Mouse (Mus musculus) midbrain, embryonic 15.5 days (tissue): Measurements from ENCODE around the gene Syt5. TPM values are rescaled to one million over a fixed set of nuclear protein-coding genes. Genes with fewer than 3 reads are reported as not detected.
"Not testable (repeated sequence)": the region's sequence is repeated elsewhere in the genome, so short reads cannot be mapped to it uniquely, and the experiment has no call there.

ENCODE experiments used
- ATAC-seq: fragments of 200-750 bp; cut with Nextera tagmentation; replicated peaks from 2 replicates; pipeline ENCODE4 v1.8.0; 2017; ENCODE audit warnings: moderate TSS enrichment
- H3K27ac ChIP-seq: fragments of 300-500 bp; sonication (generic); 2 replicates; pipeline ENCODE4 v1.5.1; 2015; ENCODE audit warnings: mild to moderate bottlenecking, inconsistent platforms
- H3K27me3 ChIP-seq: fragments of 300-500 bp; sonication (generic); replicated peaks from 2 replicates; pipeline ENCODE4 v1.6.1; 2015; ENCODE audit warnings: inconsistent platforms
- H3K36me3 ChIP-seq: fragments of 300-500 bp; sonication (generic); replicated peaks from 2 replicates; pipeline ENCODE4 v1.6.1; 2015; ENCODE audit warnings: inconsistent platforms
- H3K4me1 ChIP-seq: fragments of 300-500 bp; sonication (generic); 2 replicates; pipeline ENCODE4 v1.6.1; 2015; ENCODE audit warnings: inconsistent platforms
- H3K4me2 ChIP-seq: fragments of 300-500 bp; sonication (generic); 2 replicates; pipeline ENCODE4 v1.6.1; 2015; ENCODE audit warnings: inconsistent platforms, mild to moderate bottlenecking, moderate library complexity
- H3K4me3 ChIP-seq: fragments of 300-500 bp; sonication (generic); 2 replicates; pipeline ENCODE4 v1.5.1; 2015; ENCODE audit warnings: mild to moderate bottlenecking, inconsistent platforms
- H3K9ac ChIP-seq: fragments of 300-500 bp; sonication (generic); 2 replicates; pipeline ENCODE4 v1.6.1; 2015; ENCODE audit warnings: mild to moderate bottlenecking, inconsistent platforms
- H3K9me3 ChIP-seq: fragments of 300-500 bp; sonication (generic); 2 replicates; pipeline ENCODE4 v1.6.1; 2016; ENCODE audit warnings: inconsistent platforms
- WGBS: fragments of 180-500 bp; shearing (Covaris S2); methylation state at CpG from one replicate; pipeline ENCODE4 v1.1.7; 2015; ENCODE audit warnings: mixed read lengths; 5-methylcytosine and 5-hydroxymethylcytosine counted together
- polyA plus RNA-seq: library from polyadenylated mRNA; unstranded; fragments of >200 nt; fragmentation: Nextera tagmentation; extraction: Ambion mirVana; gene quantifications from 2 replicates; pipeline ENCODE4 v1.2.1, GENCODE M21; 2015

Syt5 gene
- polyA plus RNA-seq, 1 experiment from 2014 or later, result 162 TPM

DNA sequence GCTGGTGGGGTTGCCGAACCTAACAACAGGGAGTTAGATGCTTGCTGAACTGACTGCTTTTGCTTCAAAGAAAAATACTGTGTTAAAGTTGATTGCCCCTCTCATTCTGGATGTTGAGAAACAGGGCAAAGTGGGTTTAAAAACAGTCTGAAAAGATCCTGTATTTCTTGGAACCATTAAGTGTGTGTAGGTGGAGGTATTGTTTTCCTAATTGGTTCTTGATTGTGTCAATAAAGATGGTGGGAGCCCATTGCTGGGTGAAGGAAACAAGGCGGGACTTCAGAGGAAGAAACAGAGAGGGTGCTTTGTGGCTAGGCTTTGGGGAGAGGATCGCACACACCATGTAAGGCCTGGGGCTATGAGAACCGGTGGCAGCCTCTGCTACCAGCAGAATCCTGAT, 10.2 kb downstream of the Syt5 start:
- Histone ChIP-seq H3K27ac (no peak overlapping the region), H3K4me2 (no peak overlapping the region), H3K9ac (no peak overlapping the region), H3K4me1 (peaks cover 3% of the 10 kb centered on the region; the same call in 1 of the 2 replicates), H3K9me3 (no peaks in the 10 kb centered on the region), H3K36me3 (peaks cover 27% of the 10 kb centered on the region), H3K4me3 (no peak overlapping the region), H3K27me3 (no peaks in the 10 kb centered on the region)
- 56% methylated on average over 4 of the region's 4 CpGs for WGBS
- ATAC-seq, result no peak

DNA sequence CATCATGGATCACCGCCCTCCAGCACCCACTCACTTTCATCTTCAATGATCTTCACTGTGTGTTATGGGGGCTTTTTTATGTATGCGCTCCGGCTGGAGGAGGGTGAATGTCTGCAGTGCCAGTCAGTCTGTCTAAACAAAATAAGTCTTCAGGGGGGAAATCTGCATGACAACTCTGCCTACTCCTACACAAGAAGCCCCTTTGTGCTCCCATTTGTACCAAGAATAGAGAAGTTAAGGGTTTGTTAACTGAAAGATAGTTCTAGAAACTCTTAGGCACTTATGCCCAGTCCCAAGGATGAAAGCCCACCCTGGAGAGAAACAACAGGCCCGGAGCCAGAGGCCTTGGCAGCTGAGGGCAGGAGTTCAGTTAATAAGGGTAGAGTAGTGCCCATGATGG, 11.0 kb downstream of the Syt5 start:
- Histone ChIP-seq H3K27me3 (0 out of 2 replicates have a peak, but pooled peaks cover 3% of the 10 kb centered on the region), H3K9ac (no peak overlapping the region), H3K27ac (no peak overlapping the region), H3K9me3 (no peaks in the 10 kb centered on the region), H3K36me3 (peaks cover 27% of the 10 kb centered on the region), H3K4me2 (no peak overlapping the region), H3K4me3 (no peak overlapping the region), H3K4me1 (peaks cover 8% of the 10 kb centered on the region; the same call in 1 of the 2 replicates)
- 84% methylated on average over 4 of the region's 4 CpGs for WGBS
- no peak for ATAC-seq

DNA sequence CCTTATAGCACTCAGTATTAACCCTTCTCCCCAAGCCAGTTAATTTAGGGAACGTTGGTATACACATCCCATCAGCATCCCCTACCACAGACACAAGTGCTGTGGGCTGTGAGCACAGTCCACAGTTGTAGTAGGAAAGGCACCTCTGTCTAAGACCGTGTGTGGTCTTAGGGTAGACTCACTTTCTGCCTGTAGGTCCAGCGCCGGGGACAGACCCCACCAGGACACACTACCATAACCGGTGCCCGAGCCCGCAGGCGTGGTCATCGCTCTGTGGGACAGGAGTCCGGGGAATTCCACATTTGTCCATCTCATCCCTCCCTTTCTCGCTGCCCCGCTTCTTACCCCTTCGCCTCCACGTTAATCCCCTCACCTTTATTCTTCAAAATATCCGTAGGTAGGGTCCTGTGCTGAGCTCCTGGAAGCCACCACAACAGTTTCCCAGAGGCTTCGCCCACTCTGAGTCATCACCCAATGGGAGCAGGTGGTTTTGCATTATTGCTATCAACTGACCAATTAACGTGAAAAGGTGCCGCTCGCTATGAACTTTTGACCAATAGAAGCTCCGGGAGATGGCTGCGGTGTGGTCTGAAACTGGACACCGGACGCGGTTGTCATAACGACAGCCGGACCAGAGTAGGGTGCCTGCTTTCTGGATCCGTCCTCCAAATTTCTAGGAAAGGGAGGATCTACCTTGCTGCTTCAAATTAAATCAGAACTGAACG, 15.2 kb downstream of the Syt5 start, which contains the start of gene Dnaaf3:
Gene Dnaaf3, minus strand, starts transcription at position 449 of the 725 bp plus-strand sequence.
- Histone ChIP-seq H3K4me2 (peak within 1 kb of the TSS; percentile 39), H3K4me3 (peak within 1 kb of the TSS; percentile 14), H3K36me3 (no peaks in the 10 kb centered on the region), H3K27ac (no peak within 1 kb of the TSS), H3K9ac (no peak within 1 kb of the TSS), H3K9me3 (no peaks in the 10 kb centered on the region), H3K4me1 (peaks cover 10% of the 10 kb centered on the region), H3K27me3 (peaks cover 6% of the 10 kb centered on the region; the same call in 1 of the 2 replicates)
- ATAC-seq, result peak; percentile 51; the same call in 1 of the 2 replicates
- WGBS, result 2% methylated on average over 28 of the region's 28 CpGs

DNA sequence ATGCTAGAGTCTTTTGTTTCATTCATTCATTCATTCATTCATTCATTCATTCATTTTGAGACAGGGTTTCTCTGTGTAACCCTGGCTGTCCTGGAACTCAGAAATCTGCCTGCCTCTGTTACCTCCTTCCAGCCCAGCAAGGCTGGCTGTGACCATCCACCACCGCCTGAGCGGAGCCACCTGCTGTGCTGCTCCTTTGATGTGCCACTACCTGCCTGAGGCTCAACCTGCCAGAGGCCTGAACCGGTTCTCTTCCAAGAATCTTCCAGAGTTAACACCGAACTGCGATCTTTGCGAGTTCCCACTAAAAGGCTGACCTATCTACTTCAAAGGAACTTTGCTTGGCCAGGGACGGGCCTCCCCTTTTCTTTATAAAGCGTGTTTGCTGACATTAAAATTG, 17.2 kb downstream of the Syt5 start:
- H3K27ac ChIP-seq, H3K9ac ChIP-seq, H3K27me3 ChIP-seq, H3K36me3 ChIP-seq, ATAC-seq, H3K4me2 ChIP-seq, H3K4me3 ChIP-seq, H3K9me3 ChIP-seq: not testable (repeated sequence)
- WGBS, result 58% methylated on average over 8 of the region's 8 CpGs
- H3K4me1 ChIP-seq, result peaks cover 23% of the 10 kb centered on the region

DNA sequence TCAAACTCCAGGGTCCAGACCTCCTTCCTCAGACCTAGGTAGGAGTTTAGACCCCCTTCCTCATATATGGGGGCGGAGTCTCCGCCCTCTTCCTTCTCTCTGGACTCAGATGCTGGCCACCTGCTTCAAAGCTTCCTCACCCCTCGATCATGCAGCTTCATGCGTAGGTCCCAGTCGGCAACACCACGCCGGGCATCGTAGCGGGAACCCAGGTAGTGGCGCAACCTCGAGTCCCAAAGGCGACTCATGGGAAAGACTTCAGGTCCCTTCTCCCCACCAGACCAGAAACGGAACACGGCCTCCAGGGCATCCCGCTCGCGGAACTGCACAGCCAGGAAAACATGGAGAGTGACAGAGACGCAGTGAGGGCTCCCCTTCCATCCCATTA, 20.0 kb downstream of the Syt5 start:
- WGBS, result 56% methylated on average over 18 of the region's 18 CpGs
- H3K4me2 ChIP-seq, result peak overlapping the region; percentile 60
- H3K36me3 ChIP-seq, result no peaks in the 10 kb centered on the region
- H3K27me3 ChIP-seq, result peaks cover 10% of the 10 kb centered on the region; the same call in 1 of the 2 replicates
- no peaks in the 10 kb centered on the region for H3K9me3 ChIP-seq
- no peak overlapping the region for H3K9ac ChIP-seq
- no peak overlapping the region for H3K27ac ChIP-seq
- H3K4me3 ChIP-seq, result no peak overlapping the region; the same call in 1 of the 2 replicates
- no peak; the same call in 1 of the 2 replicates for ATAC-seq
- peaks cover 21% of the 10 kb centered on the region for H3K4me1 ChIP-seq

DNA sequence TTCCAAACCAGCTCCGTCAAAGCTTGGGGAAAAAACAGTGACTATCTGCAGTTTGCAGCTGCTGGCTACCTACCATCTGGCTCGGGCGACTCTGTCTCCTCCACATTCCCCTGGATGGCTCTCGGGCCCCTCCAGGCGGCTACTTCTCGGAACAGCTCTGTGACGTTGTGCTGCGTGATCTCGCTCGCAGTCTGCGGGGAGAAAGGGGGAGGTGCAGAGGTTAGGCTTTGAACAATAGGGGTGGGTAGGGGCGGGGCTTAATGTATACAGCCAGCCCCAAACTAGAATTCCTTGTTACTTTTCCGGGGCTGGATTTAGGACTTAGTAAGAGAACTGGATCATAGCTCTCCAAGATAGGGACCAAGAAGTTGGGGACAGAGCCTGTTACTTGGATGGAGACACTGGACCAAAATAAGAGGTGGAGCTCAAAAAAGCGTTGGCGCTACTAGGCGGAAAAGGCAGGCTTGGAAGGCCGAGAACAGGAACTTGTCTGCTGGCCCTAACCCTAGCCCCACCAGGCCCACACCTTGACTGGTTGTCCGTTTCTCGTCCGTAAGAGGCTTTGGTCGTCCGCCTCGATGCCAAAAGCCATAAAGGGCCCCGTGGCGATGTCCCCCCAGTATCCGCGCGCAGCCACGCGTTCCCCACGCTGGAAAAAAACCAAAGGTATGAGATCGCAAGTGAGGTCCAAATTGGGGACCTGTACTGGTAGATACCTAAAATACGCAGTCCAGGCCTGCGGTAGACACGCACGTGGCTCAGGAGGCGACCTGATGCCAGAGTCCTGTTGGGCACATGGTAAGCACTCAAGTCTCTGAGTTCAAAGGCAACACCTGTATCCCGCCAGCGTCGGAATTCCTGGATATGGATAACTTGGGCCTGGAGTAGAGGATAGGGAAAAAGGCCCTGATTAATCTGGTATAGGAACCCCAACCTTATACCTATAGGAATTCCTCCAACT, 20.7 kb downstream of the Syt5 start:
- H3K4me1 ChIP-seq, result peaks cover 15% of the 10 kb centered on the region; the same call in 1 of the 2 replicates
- H3K36me3 ChIP-seq, result no peaks in the 10 kb centered on the region
- peaks cover 11% of the 10 kb centered on the region for H3K27me3 ChIP-seq
- ATAC-seq, result peak; percentile 94
- 22% methylated on average over 40 of the region's 40 CpGs for WGBS
- peak overlapping the region; percentile 59; the same call in 1 of the 2 replicates for H3K27ac ChIP-seq
- peak overlapping the region; percentile 60 for H3K4me2 ChIP-seq
- 0 out of 2 replicates have a peak overlapping the region, but pooled peaks have one; percentile 20 for H3K9ac ChIP-seq
- H3K9me3 ChIP-seq, result no peaks in the 10 kb centered on the region
- H3K4me3 ChIP-seq, result peak overlapping the region; percentile 34

DNA sequence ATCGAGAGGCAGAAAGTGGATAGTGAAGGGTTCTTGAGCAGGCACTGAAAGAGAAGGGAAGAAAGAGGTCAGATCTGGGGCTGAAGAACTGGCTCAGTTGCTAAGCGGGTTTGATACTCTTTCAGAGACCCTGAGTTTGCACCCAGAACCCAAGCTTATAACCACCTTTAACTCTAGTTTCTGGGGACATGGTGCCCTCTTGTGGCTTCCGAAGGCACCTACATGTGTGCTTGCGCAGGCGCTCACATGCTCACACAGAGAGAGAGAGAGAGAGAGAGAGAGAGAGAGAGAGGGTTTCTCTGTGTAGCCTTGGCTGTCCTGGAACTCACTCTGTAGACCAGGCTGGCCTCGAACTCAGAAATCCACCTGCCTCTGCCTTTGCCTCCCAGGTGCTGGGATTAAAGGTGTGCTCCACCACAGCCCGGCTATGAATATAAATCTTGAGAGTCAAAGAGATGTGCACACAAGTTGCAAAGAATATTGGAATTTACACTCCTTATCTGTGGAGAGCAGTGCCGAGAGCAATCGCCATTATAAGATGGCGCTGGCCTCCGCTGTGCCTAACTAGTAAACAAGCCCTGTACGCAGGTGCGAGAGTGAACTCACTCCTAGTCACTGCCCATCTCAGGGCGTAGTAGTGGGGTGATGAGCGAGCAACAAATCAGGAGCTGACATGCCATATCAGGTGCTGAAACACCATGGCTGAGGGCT, 23.0 kb downstream of the Syt5 start, which contains the start of gene Tnni3:
Gene Tnni3, minus strand, starts transcription at position 18 of the 711 bp plus-strand sequence.
- WGBS, result 69% methylated on average over 15 of the region's 15 CpGs
- H3K36me3 ChIP-seq, ATAC-seq, H3K4me2 ChIP-seq, H3K9me3 ChIP-seq, H3K4me3 ChIP-seq, H3K27ac ChIP-seq, H3K9ac ChIP-seq: not testable (repeated sequence)
- Histone ChIP-seq H3K4me1 (peaks cover 18% of the 10 kb centered on the region), H3K27me3 (peaks cover 17% of the 10 kb centered on the region)

DNA sequence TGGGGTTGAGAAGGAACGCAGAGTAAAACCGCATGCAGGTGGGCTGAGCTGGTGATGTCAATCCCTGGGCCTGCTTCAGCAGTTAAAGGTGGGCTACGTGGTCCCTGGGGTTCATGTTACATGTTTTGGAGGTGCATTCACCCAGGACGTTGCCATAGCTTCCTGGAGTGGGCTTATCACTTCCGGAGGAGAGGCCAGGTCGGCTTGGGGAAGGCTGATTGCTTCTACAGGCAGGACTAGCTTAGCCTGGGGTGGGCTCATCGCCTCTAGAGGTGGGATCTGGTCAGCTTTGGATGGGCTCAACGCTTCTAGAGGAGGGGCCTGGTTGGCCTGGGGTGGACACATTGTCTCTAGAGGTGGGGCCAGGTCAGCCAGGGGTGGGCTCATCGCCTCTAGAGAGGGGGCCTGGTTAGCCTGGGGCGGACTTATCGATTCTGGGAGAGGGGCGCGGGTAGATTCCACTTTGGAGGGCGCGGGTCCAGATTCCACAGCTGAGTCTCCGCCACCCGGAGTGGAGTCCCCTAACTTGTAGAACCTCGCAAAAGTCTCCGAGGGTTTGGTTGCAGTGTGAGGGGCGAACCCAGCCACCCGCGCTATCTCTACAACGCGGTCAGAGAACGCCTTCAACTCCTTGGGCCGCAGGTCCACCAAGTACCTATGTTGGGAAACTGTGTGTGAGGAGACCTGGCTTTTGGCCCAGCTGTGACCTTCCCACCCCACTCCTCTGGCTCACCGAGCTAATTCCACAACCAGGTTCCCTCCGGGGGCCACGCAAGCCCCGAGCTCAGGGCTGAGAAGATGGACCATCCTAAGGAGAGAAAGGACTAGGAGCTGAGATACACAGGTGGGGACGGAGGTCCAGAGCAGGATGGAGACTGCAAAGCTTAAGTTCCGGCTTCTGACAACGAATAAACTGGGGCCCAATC, 23.9 kb downstream of the Syt5 start:
- Histone ChIP-seq H3K27me3 (peaks cover 17% of the 10 kb centered on the region), H3K4me3 (no peak overlapping the region), H3K4me2 (no peak overlapping the region), H3K27ac (no peak overlapping the region), H3K9ac (no peak overlapping the region), H3K9me3 (no peaks in the 10 kb centered on the region), H3K36me3 (no peaks in the 10 kb centered on the region), H3K4me1 (peaks cover 18% of the 10 kb centered on the region)
- ATAC-seq, result no peak
- 93% methylated on average over 33 of the region's 33 CpGs for WGBS

DNA sequence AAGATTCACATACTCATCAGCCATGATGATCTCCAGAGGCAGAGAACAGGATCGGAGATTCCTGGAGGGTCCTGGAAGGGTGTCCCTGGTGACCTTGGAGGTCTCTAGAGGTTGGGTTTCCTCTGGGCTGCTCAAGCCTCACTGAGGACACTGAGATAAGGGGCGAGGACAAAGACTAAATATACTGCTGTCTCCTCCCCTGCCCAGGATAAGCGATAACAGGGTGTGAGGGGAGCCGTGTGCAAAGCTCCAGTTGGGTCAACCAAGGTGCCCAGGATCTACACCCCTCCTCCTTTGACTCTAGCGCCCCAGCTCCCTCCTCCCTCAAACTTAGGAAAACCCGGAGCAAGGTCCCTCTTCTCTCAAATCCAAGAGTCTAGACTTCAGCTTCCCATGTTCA, 25.0 kb downstream of the Syt5 start:
- 87% methylated on average over 6 of the region's 6 CpGs for WGBS
- Histone ChIP-seq H3K36me3 (no peaks in the 10 kb centered on the region), H3K4me1 (peaks cover 16% of the 10 kb centered on the region), H3K4me3 (no peak overlapping the region), H3K9ac (no peak overlapping the region), H3K9me3 (no peaks in the 10 kb centered on the region), H3K4me2 (no peak overlapping the region), H3K27ac (no peak overlapping the region), H3K27me3 (peaks cover 15% of the 10 kb centered on the region)
- ATAC-seq, result no peak

DNA sequence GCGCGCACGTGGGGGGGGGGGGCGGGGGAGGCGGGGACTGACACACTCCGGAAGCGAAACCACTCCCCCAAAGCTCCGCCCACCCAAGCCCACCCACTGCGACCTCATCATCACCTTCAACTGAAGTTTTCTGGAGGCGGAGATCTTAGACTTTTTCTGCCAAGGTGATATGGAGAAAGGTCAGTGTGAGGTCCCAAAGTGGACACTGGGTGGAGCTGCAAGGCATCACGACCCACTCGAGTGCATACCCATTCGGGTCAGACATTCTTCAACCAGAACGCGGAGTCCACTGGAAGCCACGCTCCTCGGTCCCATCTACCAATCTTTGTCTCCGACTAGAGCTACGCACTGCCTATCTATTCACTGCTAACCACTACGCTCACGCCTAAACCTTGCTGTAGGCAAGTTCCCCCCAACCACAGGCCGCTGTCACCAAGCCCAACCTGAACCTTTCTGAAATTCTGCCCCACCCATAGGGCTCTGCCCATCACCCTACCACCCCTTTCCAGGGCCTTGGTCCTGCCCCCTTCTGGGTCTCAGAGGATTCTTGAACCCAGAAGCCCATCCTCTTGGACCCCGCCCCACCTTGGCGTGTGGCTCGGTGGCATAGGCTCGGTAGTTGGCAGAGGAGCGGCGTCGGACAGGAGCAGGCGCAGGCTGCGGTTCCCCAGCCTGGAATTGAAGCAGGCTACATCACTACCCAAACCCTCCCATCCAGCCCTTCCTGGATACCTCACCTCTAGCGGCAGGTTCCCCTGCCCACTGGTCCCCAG, 25.9 kb downstream of the Syt5 start:
- peak overlapping the region; percentile 19 for H3K4me3 ChIP-seq
- H3K9me3 ChIP-seq, result no peaks in the 10 kb centered on the region
- 35% methylated on average over 31 of the region's 32 CpGs for WGBS
- no peak for ATAC-seq
- no peak overlapping the region for H3K9ac ChIP-seq
- H3K4me2 ChIP-seq, result peak overlapping the region; percentile 42
- no peaks in the 10 kb centered on the region for H3K36me3 ChIP-seq
- H3K27ac ChIP-seq, result no peak overlapping the region
- peaks cover 11% of the 10 kb centered on the region; the same call in 1 of the 2 replicates for H3K27me3 ChIP-seq
- H3K4me1 ChIP-seq, result peaks cover 8% of the 10 kb centered on the region
